Mouse (Mus musculus) bone marrow, adult 2 months (tissue): Measurements from ENCODE around the gene Mettl15.

ENCODE experiments used
- CTCF ChIP-seq: fragments of 200-500 bp; IDR thresholded peaks from 2 replicates; pipeline ENCODE4 v1.5.1; 2011; ENCODE audit warnings: low read length, control low read depth; ENCODE audit not compliant: control insufficient read depth, insufficient read depth
- POLR2A ChIP-seq: fragments of 200-500 bp; IDR thresholded peaks from 2 replicates; pipeline ENCODE4 v1.6.1; 2011; ENCODE audit warnings: low read depth, mild to moderate bottlenecking, control low read depth, low read length, borderline replicate concordance; ENCODE audit not compliant: control insufficient read depth

DNA sequence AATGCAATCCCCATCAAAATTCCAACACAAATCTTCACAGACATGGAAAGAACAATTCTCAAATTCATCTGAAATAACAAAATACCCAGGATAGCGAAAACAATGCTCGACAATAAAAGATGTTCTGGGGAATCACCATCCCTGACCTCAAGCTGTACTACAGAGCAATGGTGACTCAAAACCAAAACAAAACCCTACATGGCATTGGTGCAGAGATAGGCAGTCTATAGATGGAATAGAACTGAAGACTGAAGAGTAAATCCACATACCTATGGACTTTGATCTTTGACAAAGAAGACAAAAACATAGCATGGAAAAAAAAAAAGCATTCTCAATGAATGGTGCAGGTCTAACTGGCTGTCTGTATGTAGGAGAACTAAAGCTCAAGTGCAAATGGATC, 59.1 kb downstream of the Mettl15 start:
- TF ChIP-seq CTCF (no peak), POLR2A (no peak)
